Mouse (Mus musculus): ENCODE results near the gene Igsf10. TPM values are rescaled to one million over a fixed set of nuclear protein-coding genes. Genes with fewer than 3 reads are reported as not detected.

Gene Igsf10
- polyA plus RNA-seq, 1 experiment from 2014 or later, result 10.3 TPM

DNA sequence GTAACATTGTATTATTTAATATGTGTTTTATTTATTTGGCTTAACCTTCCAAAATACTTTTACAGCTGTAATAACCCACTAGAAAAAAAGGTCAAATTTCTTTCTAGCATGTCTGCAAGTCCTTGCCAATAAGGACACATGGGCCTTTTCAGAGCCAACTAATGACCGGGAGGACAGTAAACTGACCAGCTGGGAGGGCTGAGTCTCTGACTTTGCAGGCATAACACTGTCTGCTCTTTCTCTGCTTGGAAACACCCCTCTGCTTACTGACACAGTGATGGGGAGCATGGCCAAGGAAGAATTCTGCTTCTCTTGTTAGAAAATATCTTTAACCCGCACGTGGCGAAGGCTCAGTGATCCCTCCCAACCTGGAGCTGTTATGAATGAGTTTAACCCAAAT lies 1.2 kb downstream of the Igsf10 start:
- peak overlapping the region; percentile 68 for H3K27ac ChIP-seq (ENCODE audit: low read length)
- ATAC-seq (ENCODE audit: insufficient read depth, low FRiP score), result peak; percentile 81
- WGBS, result 38% methylated on average over 4 of the region's 4 CpGs

DNA sequence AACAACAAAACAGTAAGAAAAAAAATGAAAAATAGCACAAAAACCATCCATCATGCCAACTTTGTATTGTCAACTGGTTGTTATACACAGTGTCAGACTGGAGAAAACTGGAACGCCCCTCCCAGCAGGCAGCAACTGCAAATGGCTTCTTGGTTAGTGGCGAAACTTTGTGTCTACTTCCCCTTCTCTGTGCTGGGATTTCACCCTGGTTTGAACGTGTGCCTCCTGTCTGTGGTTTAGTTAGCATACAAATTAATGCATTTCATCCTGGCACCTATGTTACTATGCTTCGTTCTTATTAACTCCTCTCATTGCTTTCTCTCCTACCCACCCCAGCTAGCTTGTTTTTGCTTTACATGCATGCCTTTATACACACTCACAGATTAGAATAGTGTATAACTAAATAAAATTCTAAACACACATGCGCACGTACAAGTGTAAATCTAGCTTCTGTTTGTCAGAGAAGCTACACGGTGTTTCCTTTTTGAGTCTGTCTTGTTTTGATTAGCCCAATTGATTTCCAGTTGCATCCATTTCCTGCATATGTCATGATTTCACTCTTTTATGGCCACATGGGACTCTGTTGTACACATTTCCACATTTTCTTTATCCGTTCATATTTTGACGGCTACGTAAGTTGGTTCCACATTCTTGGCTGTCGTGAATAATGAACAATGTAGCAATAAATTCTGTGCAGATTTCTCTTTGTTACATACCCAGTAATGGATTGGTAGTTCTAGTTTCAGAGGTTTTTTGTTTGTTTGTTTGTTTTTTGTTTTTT lies 2.4 kb downstream of the Igsf10 start:
- Histone ChIP-seq H3K4me1 (ENCODE audit: control insufficient read depth, insufficient read depth, low read length) (no peaks in the 10 kb centered on the region), H3K27me3 (ENCODE audit: control insufficient read depth, insufficient read depth, low read length) (no peaks in the 10 kb centered on the region), H3K4me2 (ENCODE audit: low read depth, low read length) (peak overlapping the region; percentile 46), H3K4me3 (replicated peaks; ENCODE audit: low read length) (peak overlapping the region; percentile 20), H3K9me3 (replicated peaks; ENCODE audit: control insufficient read depth, low read length) (no peaks in the 10 kb centered on the region), H3K27ac (ENCODE audit: low read length) (no peak overlapping the region), H3K9ac (ENCODE audit: low read length) (no peak overlapping the region), H3K36me3 (ENCODE audit: control insufficient read depth, insufficient read depth, low read length) (no peaks in the 10 kb centered on the region)
- ATAC-seq (ENCODE audit: insufficient read depth, low FRiP score), result no peak
- WGBS, result 65% methylated on average over 11 of the region's 11 CpGs

More for the DNA sequence above, 1.2 kb downstream of the Igsf10 start:
- Histone ChIP-seq H3K36me3 (ENCODE audit: control insufficient read depth, insufficient read depth, low read length) (no peaks in the 10 kb centered on the region), H3K4me2 (ENCODE audit: low read depth, low read length) (peak overlapping the region; percentile 59), H3K27me3 (ENCODE audit: control insufficient read depth, insufficient read depth, low read length) (no peaks in the 10 kb centered on the region), H3K9me3 (replicated peaks; ENCODE audit: control insufficient read depth, low read length) (no peaks in the 10 kb centered on the region), H3K4me3 (replicated peaks; ENCODE audit: low read length) (peak overlapping the region; percentile 58), H3K9ac (ENCODE audit: low read length) (no peak overlapping the region), H3K4me1 (ENCODE audit: control insufficient read depth, insufficient read depth, low read length) (no peaks in the 10 kb centered on the region)

DNA sequence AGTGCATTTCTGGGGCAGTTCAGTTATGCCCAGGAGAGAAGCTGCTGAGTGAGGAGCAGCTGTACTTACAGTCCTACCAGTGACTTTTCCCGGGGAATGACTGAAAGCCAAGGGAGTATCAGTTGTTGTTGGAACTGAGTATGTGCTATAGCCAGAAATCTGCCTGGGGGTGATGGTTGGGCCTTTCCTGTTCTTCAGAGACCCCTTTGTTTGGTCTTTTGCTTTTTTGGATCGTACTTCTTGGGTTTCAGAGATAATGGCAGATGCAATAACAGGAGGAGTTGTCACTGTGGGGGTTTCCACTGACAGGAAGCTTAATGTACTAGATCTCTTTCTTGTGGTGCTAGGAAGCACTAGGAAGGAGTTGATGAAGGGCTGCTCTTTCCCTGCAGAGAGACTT lies 15.7 kb downstream of the Igsf10 start:
- Histone ChIP-seq H3K4me2 (ENCODE audit: low read depth, low read length) (no peak overlapping the region), H3K4me3 (replicated peaks; ENCODE audit: low read length) (no peak overlapping the region), H3K9me3 (replicated peaks; ENCODE audit: control insufficient read depth, low read length) (no peaks in the 10 kb centered on the region), H3K27ac (ENCODE audit: low read length) (no peak overlapping the region), H3K36me3 (ENCODE audit: control insufficient read depth, insufficient read depth, low read length) (peaks cover 19% of the 10 kb centered on the region), H3K9ac (ENCODE audit: low read length) (no peak overlapping the region), H3K4me1 (ENCODE audit: control insufficient read depth, insufficient read depth, low read length) (no peaks in the 10 kb centered on the region), H3K27me3 (ENCODE audit: control insufficient read depth, insufficient read depth, low read length) (no peaks in the 10 kb centered on the region)
- no peak for ATAC-seq (ENCODE audit: insufficient read depth, low FRiP score)
- WGBS, result 91% methylated on average over 2 of the region's 2 CpGs

DNA sequence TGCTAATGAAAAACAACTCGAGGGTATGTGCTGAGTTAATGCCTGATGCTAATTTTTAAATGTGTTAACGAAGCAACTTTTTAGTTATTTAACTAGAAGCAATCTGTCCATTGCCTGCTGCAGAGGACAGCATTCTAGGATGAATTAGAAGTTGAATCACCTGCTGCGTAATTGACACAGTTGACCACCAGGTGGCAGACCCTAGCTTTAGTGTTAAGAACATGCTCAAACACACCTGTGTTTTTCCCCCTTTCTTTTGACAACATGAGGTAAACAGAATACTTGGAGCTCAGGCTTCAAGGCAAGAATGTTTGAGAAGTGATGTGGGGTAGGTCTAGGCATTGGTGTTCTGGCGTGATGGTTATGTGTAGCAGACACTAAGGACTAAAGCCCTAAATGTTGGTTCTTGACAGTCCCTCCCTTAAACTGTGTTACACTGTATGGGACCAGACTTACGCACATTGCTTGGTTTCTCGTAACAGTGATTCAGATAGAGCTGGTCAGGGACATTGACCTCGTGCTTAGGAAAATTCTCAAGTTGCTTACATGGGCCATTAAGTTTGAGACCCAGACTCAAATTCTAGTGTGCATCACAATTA lies 22.8 kb downstream of the Igsf10 start:
- Histone ChIP-seq H3K9ac (ENCODE audit: low read length) (no peak overlapping the region), H3K27ac (ENCODE audit: low read length) (no peak overlapping the region), H3K4me1 (ENCODE audit: control insufficient read depth, insufficient read depth, low read length) (no peaks in the 10 kb centered on the region), H3K27me3 (ENCODE audit: control insufficient read depth, insufficient read depth, low read length) (no peaks in the 10 kb centered on the region), H3K9me3 (replicated peaks; ENCODE audit: control insufficient read depth, low read length) (no peaks in the 10 kb centered on the region), H3K36me3 (ENCODE audit: control insufficient read depth, insufficient read depth, low read length) (0 out of 2 replicates have a peak, but pooled peaks cover 8% of the 10 kb centered on the region), H3K4me2 (ENCODE audit: low read depth, low read length) (no peak overlapping the region), H3K4me3 (replicated peaks; ENCODE audit: low read length) (no peak overlapping the region)
- ATAC-seq (ENCODE audit: insufficient read depth, low FRiP score), result no peak
- WGBS, result 43% methylated on average over 7 of the region's 7 CpGs

DNA sequence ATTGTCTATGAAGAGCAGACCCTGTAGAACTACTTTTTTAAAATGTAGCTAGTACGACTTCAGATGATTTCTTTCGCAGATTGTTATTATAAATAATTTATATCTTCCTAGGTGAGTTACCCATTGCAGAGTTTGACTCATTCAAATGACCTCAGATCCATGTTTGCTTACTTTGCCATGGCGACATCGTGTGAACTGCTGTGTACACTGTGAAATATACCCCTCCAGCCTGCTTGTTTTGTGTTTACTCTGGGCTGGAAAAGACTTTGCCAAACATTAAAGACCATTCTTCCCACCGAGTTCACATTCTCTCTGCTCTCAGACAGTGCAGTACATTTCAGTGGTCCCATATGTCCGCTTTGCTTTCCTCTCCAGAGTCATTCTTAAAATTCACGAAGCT lies 28.1 kb downstream of the Igsf10 start:
- H3K9me3 ChIP-seq (replicated peaks; ENCODE audit: control insufficient read depth, low read length), result no peaks in the 10 kb centered on the region
- WGBS, result 61% methylated on average over 7 of the region's 7 CpGs

DNA sequence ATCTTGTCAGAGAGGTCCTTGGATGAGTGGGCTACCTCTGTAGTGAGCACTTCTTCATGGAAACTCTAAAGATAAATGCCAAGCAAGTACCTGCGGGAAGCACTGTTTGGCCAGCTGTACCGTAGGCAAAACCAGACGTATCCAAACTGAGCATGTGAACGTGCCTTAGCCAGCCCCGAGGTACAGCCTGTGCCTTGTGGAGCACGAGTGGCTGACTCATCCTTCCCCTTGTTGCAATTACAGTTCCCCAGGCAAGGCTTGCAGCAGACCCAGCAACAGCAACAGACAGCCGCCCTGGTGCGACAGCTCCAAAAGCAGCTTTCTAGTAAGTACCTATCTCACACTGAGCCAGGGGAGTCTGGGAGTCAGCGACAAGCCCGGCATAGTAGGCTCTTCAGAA lies 31.6 kb downstream of the Igsf10 start:
- no peak overlapping the region for H3K4me2 ChIP-seq (ENCODE audit: low read depth, low read length)
- H3K27ac ChIP-seq (ENCODE audit: low read length), result no peak overlapping the region
- no peak overlapping the region for H3K9ac ChIP-seq (ENCODE audit: low read length)
- no peaks in the 10 kb centered on the region for H3K4me1 ChIP-seq (ENCODE audit: control insufficient read depth, insufficient read depth, low read length)
- no peak overlapping the region for H3K4me3 ChIP-seq (replicated peaks; ENCODE audit: low read length)
- H3K9me3 ChIP-seq (replicated peaks; ENCODE audit: control insufficient read depth, low read length), result no peaks in the 10 kb centered on the region
- ATAC-seq (ENCODE audit: insufficient read depth, low FRiP score), result no peak
- no peaks in the 10 kb centered on the region for H3K36me3 ChIP-seq (ENCODE audit: control insufficient read depth, insufficient read depth, low read length)
- no peaks in the 10 kb centered on the region for H3K27me3 ChIP-seq (ENCODE audit: control insufficient read depth, insufficient read depth, low read length)
- 75% methylated on average over 10 of the region's 10 CpGs for WGBS

More for the DNA sequence above, 28.1 kb downstream of the Igsf10 start:
- H3K4me3 ChIP-seq (replicated peaks; ENCODE audit: low read length), result no peak overlapping the region
- no peak overlapping the region for H3K4me2 ChIP-seq (ENCODE audit: low read depth, low read length)
- no peaks in the 10 kb centered on the region for H3K4me1 ChIP-seq (ENCODE audit: control insufficient read depth, insufficient read depth, low read length)
- H3K27me3 ChIP-seq (ENCODE audit: control insufficient read depth, insufficient read depth, low read length), result no peaks in the 10 kb centered on the region
- ATAC-seq (ENCODE audit: insufficient read depth, low FRiP score), result peak; percentile 47; the same call in 1 of the 2 replicates
- H3K36me3 ChIP-seq (ENCODE audit: control insufficient read depth, insufficient read depth, low read length), result 0 out of 2 replicates have a peak, but pooled peaks cover 8% of the 10 kb centered on the region
- no peak overlapping the region for H3K9ac ChIP-seq (ENCODE audit: low read length)
- no peak overlapping the region for H3K27ac ChIP-seq (ENCODE audit: low read length)

DNA sequence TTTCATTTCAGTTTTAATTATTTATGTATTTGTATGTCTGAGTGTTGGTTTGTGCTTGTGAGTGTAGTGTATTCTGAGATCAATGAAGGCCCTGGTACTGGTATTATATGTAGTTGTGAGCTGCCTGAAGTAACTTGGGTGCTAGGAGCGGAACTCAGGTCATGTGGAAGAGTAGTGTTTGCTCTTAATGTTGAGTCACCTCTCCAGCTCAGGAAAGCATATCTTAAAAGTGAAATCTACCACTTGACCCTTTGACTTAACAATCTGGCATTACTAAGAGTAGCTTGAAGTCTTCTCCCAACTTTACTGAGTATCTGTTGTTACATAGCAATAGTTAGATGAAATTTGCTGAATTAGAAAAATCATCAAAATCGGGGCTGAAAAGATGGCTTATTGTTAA lies 38.7 kb downstream of the Igsf10 start:
- Histone ChIP-seq H3K27me3 (ENCODE audit: control insufficient read depth, insufficient read depth, low read length) (no peaks in the 10 kb centered on the region), H3K9ac (ENCODE audit: low read length) (no peak overlapping the region), H3K4me3 (replicated peaks; ENCODE audit: low read length) (no peak overlapping the region), H3K4me2 (ENCODE audit: low read depth, low read length) (no peak overlapping the region), H3K4me1 (ENCODE audit: control insufficient read depth, insufficient read depth, low read length) (no peaks in the 10 kb centered on the region), H3K9me3 (replicated peaks; ENCODE audit: control insufficient read depth, low read length) (no peaks in the 10 kb centered on the region), H3K36me3 (ENCODE audit: control insufficient read depth, insufficient read depth, low read length) (no peaks in the 10 kb centered on the region), H3K27ac (ENCODE audit: low read length) (no peak overlapping the region)
- 87% methylated on average over 2 of the region's 2 CpGs for WGBS
- no peak for ATAC-seq (ENCODE audit: insufficient read depth, low FRiP score)

DNA sequence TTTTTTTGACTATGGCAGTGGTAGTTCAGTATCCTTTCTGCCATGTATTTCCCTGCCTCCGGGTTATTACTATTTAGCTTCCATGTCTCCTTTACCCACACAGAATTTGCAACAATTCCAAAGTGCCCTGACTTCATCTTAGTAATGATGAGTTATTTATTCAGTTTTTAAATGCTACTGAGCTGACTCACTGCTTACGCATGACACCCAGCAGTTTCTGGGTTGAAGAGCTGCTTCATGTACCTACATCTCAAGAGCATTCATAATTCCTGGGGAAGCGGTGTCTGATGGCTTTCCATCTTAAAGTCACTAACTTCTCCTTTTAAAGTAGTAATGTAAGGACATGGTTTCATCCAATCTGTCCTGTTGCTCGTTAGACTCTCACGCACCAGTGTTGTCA lies 39.2 kb downstream of the Igsf10 start:
- H3K36me3 ChIP-seq (ENCODE audit: control insufficient read depth, insufficient read depth, low read length), result no peaks in the 10 kb centered on the region
- no peaks in the 10 kb centered on the region for H3K9me3 ChIP-seq (replicated peaks; ENCODE audit: control insufficient read depth, low read length)
- no peaks in the 10 kb centered on the region for H3K27me3 ChIP-seq (ENCODE audit: control insufficient read depth, insufficient read depth, low read length)
- WGBS, result 92% methylated on average over 5 of the region's 5 CpGs
- H3K27ac ChIP-seq (ENCODE audit: low read length), result no peak overlapping the region
- no peak for ATAC-seq (ENCODE audit: insufficient read depth, low FRiP score)
- H3K4me2 ChIP-seq (ENCODE audit: low read depth, low read length), result no peak overlapping the region
- H3K4me3 ChIP-seq (replicated peaks; ENCODE audit: low read length), result no peak overlapping the region
- H3K4me1 ChIP-seq (ENCODE audit: control insufficient read depth, insufficient read depth, low read length), result no peaks in the 10 kb centered on the region
- H3K9ac ChIP-seq (ENCODE audit: low read length), result no peak overlapping the region

DNA sequence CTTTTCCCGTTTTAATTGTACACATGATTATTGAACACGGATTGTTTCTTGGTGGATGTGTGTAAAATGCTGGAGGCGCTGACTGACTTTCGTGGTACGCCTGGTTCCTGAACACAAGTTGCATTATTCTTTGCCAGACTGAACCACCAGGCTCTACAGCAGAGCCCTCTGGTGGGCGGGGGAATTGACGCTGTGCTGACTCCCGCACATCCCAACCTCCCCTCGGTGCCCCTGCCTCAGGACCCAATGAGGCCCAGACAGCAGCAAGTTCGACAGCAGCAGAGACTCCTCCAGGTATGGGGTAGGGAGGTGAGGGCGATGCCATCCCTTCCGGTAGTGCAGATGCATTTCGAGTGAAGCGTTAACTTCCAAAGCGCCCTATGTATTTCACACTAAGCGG lies 46.5 kb downstream of the Igsf10 start:
- no peaks in the 10 kb centered on the region for H3K4me1 ChIP-seq (ENCODE audit: control insufficient read depth, insufficient read depth, low read length)
- H3K4me3 ChIP-seq (replicated peaks; ENCODE audit: low read length), result no peak overlapping the region
- ATAC-seq (ENCODE audit: insufficient read depth, low FRiP score), result no peak
- no peak overlapping the region for H3K27ac ChIP-seq (ENCODE audit: low read length)
- no peaks in the 10 kb centered on the region for H3K27me3 ChIP-seq (ENCODE audit: control insufficient read depth, insufficient read depth, low read length)
- WGBS, result 88% methylated on average over 16 of the region's 16 CpGs
- no peaks in the 10 kb centered on the region for H3K36me3 ChIP-seq (ENCODE audit: control insufficient read depth, insufficient read depth, low read length)
- H3K9me3 ChIP-seq (replicated peaks; ENCODE audit: control insufficient read depth, low read length), result no peaks in the 10 kb centered on the region
- no peak overlapping the region for H3K4me2 ChIP-seq (ENCODE audit: low read depth, low read length)
- no peak overlapping the region for H3K9ac ChIP-seq (ENCODE audit: low read length)
